Mouse (Mus musculus) thymus, adult 2 months (tissue): ENCODE measurements around the gene A730049H05Rik. TPM values are rescaled to one million over a fixed set of nuclear protein-coding genes. Genes with fewer than 3 reads are reported as not detected.

Source experiments
- DNase-seq: peaks from one replicate; pipeline ENCODE4 v3.0.0; 2021
- H3K27ac ChIP-seq: fragments of 200-500 bp; 2 replicates; pipeline ENCODE4 v1.5.1; 2012; ENCODE audit warnings: low read length, control low read depth; ENCODE audit not compliant: control insufficient read depth, insufficient read depth
- H3K27me3 ChIP-seq: fragments of 200-500 bp; 2 replicates; pipeline ENCODE4 v1.6.1; 2012; ENCODE audit warnings: mild to moderate bottlenecking, low read length, moderate library complexity, mixed read lengths; ENCODE audit not compliant: control insufficient read depth, insufficient read depth
- H3K36me3 ChIP-seq: fragments of 200-500 bp; 2 replicates; pipeline ENCODE4 v1.6.1; 2012; ENCODE audit warnings: mild to moderate bottlenecking, low read length, moderate library complexity; ENCODE audit not compliant: control insufficient read depth, insufficient read depth
- H3K4me1 ChIP-seq: fragments of 200-500 bp; replicated peaks from 2 replicates; pipeline ENCODE4 v1.6.1; 2012; ENCODE audit warnings: low read length; ENCODE audit not compliant: control insufficient read depth, insufficient read depth
- H3K4me3 ChIP-seq: fragments of 200-500 bp; 2 replicates; pipeline ENCODE4 v1.5.1; 2012; ENCODE audit warnings: mild to moderate bottlenecking, low read length, control low read depth, moderate library complexity; ENCODE audit not compliant: control insufficient read depth, insufficient read depth
- CTCF ChIP-seq: fragments of 200-500 bp; IDR thresholded peaks from 2 replicates; pipeline ENCODE4 v1.5.1; 2012; ENCODE audit warnings: mild to moderate bottlenecking, control low read depth, low read length, moderate library complexity, borderline replicate concordance; ENCODE audit not compliant: control insufficient read depth, poor library complexity, insufficient read depth; ENCODE audit errors: extremely low read depth
- POLR2A ChIP-seq: fragments of 200-500 bp; IDR thresholded peaks from 2 replicates; pipeline ENCODE4 v1.6.1; 2012; ENCODE audit warnings: mild to moderate bottlenecking, low read length, control low read depth, moderate library complexity; ENCODE audit not compliant: control insufficient read depth, poor library complexity, insufficient read depth; ENCODE audit errors: extremely low read depth
- WGBS: fragments of 180-500 bp; shearing (Covaris S2); methylation state at CpG from one replicate; pipeline ENCODE4 v1.1.7; 2018; 5-methylcytosine and 5-hydroxymethylcytosine counted together
- polyA plus RNA-seq: library from polyadenylated mRNA; depleted of rRNA; stranded (reverse); fragments of >200 nt; gene quantifications from 2 replicates; pipeline ENCODE4 v1.2.3, GENCODE M21; 2012

Gene A730049H05Rik
- polyA plus RNA-seq, 1 experiment: 0.07 TPM

- Histone ChIP-seq H3K36me3 (no peaks in the 10 kb centered on the region), H3K27ac (no peak overlapping the region), H3K27me3 (no peaks in the 10 kb centered on the region), H3K4me3 (no peak overlapping the region), H3K4me1 (no peaks in the 10 kb centered on the region)
- peak; percentile 51; the same call in 1 of the 2 replicates for TF ChIP-seq CTCF
- TF ChIP-seq POLR2A: no peak
- DNase-seq: peak; percentile 63
- WGBS: 5% methylated on average over 12 of the region's 12 CpGs
Observed at GRCm38 (mm10) chr6:92787376-92787712, 28.9 kb upstream of the A730049H05Rik start.

GRCm38 (mm10) chr6:92793804-92794203 is 22.5 kb upstream of the A730049H05Rik start:
- Histone ChIP-seq H3K4me3 (no peak overlapping the region), H3K27me3 (no peaks in the 10 kb centered on the region), H3K27ac (no peak overlapping the region), H3K36me3 (no peaks in the 10 kb centered on the region), H3K4me1 (no peaks in the 10 kb centered on the region)
- WGBS: 89% methylated on average over 6 of the region's 6 CpGs
- TF ChIP-seq POLR2A (no peak), CTCF (no peak)
- DNase-seq: no peak

GRCm38 (mm10) chr6:92801462-92801861 is 14.8 kb upstream of the A730049H05Rik start:
- DNase-seq: no peak
- no peaks in the 10 kb centered on the region for H3K27me3 ChIP-seq

GRCm38 (mm10) chr6:92802421-92802820 is 13.9 kb upstream of the A730049H05Rik start:
- H3K27me3 ChIP-seq: no peaks in the 10 kb centered on the region
- no peak overlapping the region for H3K27ac ChIP-seq
- no peaks in the 10 kb centered on the region for H3K36me3 ChIP-seq
- no peak overlapping the region for H3K4me3 ChIP-seq
- H3K4me1 ChIP-seq: no peaks in the 10 kb centered on the region
- 95% methylated on average over 11 of the region's 11 CpGs for WGBS
- DNase-seq: no peak
- TF ChIP-seq CTCF (no peak), POLR2A (no peak)

More at GRCm38 (mm10) chr6:92801462-92801861, 14.8 kb upstream of the A730049H05Rik start:
- 86% methylated on average over 2 of the region's 2 CpGs for WGBS
- Histone ChIP-seq H3K4me3 (no peak overlapping the region), H3K36me3 (no peaks in the 10 kb centered on the region), H3K27ac (no peak overlapping the region), H3K4me1 (no peaks in the 10 kb centered on the region)
- TF ChIP-seq CTCF: no peak
- no peak for TF ChIP-seq POLR2A

- no peak overlapping the region for H3K4me3 ChIP-seq
- no peak for TF ChIP-seq POLR2A
- TF ChIP-seq CTCF: no peak
- WGBS: 90% methylated on average over 6 of the region's 6 CpGs
- no peak overlapping the region for H3K27ac ChIP-seq
- H3K27me3 ChIP-seq: no peaks in the 10 kb centered on the region
- no peaks in the 10 kb centered on the region for H3K36me3 ChIP-seq
- no peaks in the 10 kb centered on the region for H3K4me1 ChIP-seq
- DNase-seq: no peak
Observed at GRCm38 (mm10) chr6:92803213-92803612, 13.1 kb upstream of the A730049H05Rik start.

GRCm38 (mm10) chr6:92804254-92804971 is 11.9 kb upstream of the A730049H05Rik start:
- 88% methylated on average over 3 of the region's 3 CpGs for WGBS
- TF ChIP-seq POLR2A: no peak
- TF ChIP-seq CTCF: no peak
- H3K36me3 ChIP-seq: no peaks in the 10 kb centered on the region
- no peak overlapping the region for H3K27ac ChIP-seq
- no peaks in the 10 kb centered on the region for H3K4me1 ChIP-seq
- no peak for DNase-seq
- no peak overlapping the region for H3K4me3 ChIP-seq
- no peaks in the 10 kb centered on the region for H3K27me3 ChIP-seq
